Mouse (Mus musculus) spleen, adult 18-20 months (tissue): ENCODE data around the gene Cyp2d11.

ENCODE experiments used
- DNase-seq, 2 experiments: peaks; one replicate each; pipeline ENCODE4 v3.0.0; 2022; ENCODE audit warnings: mixed read lengths in 2 of 2

Cyp2d11 gene

DNA sequence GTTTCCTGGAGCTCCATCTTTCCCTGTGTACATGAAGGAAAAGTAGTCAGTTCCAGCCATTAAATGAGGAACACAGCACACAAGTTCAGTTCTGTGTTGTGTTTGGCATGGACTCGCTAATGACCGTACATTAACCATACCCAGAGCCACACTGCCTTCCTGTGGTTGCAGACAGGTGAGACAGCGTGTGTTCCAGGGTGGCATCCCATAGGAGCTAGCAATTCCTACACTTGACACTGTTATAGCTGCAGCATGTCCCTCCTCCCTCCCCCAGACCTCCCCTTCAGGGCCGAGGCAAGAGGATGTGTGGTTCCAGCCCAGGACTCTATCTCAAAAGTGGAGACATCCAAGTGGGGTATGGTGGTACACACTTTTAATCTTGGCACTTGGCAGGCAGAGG is 43.5 kb downstream of the Cyp2d11 start:
- DNase-seq: no peak

DNA sequence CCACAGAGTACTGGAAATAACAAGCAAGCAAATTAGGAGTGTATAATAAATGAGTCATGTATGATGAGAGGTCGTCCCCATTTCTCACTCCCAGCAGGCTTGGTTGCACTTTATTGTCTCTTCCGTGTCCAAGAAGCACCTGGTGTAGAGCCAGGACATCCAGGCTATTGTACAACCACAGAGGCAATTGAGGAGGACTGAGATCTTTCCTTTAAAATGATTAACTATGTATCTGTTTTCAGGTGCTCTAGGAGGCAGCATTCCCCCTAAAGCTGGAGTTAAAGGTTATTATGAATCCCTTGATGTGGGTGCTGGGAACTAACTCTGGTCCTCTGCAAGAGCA is 44.9 kb downstream of the Cyp2d11 start:
- no peak for DNase-seq

DNA sequence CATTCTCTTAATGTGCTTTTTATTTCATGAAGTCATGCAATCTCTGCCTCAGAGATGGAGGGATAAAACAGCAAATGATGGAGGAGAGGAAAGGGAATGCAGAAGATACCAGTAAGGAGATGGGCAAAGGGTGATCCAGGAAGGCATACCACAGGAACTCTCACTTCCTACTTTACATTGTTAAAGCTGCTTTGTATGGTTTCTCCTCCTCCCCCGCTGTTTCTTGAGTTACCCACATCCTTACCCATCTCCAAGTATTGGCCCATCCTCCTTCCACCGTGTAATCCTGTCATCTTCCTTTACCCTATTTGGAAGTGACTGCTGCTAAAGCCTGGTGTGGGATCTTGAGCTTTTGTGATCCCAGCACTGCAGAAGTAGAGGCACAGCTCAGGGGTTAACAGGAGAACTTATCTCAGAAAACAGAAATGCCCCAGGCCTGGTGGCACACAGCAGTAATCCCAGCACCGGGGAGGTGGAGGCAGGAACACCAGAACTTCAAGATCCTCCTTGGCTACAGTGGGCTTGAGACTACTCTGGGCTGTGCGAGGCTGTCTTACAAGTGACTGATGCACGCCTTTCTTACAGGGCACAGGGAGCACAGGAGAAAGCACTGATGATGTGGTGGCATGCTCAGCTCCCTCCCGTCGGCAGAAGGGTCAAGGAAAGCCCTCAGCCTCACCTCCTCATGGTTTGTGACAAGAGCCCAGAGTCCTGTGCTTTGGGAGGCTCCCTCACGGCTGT is 45.4 kb downstream of the Cyp2d11 start:
- no peak for DNase-seq

DNA sequence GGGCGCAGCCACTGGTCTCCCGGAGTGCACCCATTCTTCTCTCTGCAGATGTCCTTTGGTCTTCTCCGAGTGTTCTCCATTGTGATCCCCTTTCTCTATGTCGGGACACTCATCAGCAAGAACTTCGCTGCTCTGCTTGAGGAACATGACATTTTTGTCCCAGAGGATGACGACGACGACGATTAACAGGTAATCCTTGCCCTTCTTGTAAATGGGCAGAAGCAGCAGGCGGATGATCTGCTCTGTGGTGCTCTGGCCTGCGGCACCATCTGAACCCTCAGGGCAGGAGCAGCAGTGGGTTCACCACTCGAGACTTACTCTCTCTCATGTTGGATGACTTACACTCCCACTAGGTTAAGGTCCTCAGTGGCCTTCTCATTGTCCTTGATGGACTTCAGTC is 46.0 kb downstream of the Cyp2d11 start:
- DNase-seq: no peak

DNA sequence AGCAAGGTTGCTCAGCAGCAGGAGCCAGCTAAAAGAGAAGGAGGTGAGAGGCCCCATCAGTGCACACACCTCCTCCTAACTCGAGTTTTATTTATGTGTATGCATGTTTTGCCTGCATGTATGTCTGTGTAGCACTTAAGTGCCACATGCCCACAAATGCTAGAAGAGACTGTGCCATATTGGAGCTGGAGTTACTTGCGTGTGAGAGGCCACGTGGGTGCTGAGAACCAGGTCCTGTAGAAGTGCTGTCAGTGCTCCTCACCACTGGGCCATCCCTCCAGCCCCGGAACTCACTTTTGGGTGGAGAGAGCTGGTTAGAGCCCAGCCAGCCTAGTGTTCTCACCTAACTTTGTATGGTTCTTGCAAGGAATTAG is 46.5 kb downstream of the Cyp2d11 start:
- no peak for DNase-seq

DNA sequence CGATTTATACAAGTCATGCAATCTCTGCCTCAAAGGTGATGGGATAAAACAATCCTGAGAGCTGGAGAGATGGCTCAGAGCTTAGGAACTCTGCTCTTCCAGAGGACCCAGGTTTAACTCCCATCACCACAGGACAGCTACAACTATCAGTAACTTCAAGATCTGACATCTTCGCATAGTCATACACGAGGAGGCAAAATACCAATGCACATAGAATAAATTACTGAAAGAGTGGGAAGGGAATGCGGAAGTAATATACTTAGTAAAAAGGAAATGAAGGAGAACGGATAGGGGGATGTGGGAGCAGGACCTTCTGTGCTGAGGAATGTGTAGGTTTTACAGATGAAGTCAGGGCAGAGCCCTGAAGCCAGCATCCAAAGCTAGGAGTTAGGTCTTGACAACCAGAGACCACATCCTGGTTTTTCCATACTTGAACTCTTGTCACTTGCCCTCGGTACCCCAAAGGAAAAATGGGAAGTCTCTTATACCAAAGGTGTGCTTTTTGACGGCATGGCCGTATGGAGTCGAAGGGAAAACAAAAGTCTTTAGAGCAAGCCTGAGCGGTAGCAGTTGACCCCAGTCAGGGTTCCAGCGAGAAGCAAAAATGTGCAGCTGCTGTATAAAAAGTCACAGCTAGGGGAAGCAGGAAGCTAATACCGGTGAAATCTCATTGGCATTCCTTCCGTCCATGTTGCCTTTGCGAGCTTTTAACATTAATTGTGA is 47.1 kb downstream of the Cyp2d11 start:
- DNase-seq: no peak

DNA sequence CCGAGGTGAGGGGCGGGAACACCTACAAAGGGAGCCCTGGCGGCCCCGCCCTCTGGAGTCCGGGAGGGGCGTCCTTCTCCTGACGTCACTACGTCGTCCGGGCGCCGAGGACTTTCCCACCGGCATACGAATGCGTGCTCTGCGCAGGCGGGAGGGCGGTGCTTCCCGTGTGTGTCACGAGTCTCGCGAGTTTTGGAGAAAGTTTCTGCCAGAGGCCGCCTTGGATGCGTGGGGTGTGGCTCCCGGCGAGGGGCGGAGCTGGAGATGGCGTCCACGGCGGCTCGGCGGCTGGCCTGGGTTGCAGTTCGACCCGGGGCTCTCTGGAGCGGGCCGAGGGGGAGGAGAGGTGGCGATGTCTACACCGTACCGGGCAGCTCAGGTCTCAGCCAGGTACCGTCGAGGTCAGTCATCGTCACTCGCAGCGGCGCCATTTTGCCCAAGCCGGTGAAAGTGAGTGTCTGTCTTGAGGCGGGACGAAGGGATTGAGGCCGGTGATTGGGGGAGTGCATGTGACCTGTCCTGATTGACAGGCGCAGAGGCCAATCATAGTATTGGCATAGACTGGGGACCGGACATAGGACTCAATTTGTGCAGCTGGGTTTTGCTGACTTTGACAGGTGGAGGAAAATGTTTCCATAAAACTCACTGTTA is 47.9 kb downstream of the Cyp2d11 start:
- peak; percentile 95 to 97 for DNase-seq

DNA sequence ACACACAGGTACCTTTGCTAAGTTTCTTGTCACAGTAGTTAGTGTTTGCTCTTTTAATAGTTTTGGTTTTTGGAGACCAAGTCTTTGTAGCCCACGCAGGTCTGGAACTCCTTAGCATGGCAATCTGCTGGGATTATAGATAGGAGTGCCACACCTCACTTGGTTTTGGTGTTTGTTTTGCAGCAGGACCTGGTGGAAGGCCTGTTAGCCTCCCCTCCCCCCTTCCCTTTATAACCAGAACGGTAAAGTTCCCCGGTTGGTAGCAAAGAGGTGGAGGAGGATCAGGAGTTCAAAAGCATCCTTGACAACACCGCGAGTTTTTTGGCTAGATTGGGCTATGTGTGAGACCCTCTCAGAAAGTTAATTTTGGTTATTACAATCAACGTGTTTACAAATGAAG is 48.9 kb downstream of the Cyp2d11 start:
- DNase-seq: no peak

DNA sequence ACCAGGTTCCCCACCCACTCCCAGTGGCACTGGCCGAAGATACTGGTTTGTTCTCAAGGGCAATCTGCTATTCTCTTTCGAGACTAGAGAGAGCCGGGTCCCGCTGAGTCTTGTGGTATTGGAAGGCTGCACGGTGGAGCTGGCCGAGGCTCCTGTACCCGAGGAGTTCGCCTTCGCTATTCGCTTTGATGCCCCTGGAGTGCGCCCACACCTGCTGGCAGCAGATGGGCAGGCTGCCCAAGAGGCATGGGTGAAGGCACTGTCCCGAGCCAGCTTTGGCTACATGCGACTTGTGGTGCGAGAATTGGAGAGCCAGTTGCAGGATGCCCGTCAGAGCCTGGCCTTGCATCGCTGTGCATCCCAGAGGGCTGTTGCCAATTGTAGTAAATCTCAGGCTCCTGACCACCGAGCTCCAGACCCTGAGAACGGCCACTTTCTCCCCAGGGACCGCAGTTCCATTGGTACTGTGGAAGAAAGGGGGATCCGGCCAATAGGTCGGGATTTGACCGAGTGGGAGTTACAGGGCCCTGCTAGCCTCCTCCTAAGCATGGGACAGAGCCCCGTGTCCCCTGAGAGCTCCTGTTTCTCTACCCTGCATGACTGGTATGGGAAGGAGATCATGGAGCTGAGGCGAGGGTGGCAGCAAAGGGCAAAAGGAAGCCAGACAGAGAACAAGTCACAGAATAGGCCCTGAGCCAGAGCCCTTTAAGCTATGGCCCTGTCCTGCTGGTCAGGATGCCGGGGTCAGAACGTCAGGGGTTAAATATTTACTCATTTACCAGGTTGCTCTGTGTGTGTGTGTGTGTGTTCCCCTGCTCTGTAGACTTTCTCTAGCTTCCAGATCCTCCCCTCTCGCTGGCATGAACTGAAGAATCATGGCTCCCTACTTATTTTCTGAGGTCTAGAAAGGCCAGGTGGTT is 50.2 kb downstream of the Cyp2d11 start:
- no peak for DNase-seq

DNA sequence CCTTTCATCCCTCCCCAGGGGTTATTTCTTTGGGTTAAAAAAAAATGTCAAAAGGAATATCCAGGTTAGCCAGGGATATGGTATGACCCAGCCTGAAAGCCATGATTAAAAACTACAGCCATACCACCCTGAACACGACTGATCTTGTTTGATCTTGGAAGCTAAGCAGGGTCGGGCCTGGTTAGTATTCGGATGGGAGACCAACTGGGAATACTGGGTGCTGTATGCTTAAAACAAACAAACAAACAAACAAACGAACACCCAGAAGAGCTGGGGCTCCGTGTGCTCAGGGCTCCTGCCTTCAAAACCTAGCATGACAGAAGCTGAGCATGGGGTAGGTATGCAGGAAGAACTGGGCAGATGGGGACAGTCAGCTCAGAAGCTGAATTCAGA is 51.3 kb downstream of the Cyp2d11 start:
- DNase-seq: no peak

DNA sequence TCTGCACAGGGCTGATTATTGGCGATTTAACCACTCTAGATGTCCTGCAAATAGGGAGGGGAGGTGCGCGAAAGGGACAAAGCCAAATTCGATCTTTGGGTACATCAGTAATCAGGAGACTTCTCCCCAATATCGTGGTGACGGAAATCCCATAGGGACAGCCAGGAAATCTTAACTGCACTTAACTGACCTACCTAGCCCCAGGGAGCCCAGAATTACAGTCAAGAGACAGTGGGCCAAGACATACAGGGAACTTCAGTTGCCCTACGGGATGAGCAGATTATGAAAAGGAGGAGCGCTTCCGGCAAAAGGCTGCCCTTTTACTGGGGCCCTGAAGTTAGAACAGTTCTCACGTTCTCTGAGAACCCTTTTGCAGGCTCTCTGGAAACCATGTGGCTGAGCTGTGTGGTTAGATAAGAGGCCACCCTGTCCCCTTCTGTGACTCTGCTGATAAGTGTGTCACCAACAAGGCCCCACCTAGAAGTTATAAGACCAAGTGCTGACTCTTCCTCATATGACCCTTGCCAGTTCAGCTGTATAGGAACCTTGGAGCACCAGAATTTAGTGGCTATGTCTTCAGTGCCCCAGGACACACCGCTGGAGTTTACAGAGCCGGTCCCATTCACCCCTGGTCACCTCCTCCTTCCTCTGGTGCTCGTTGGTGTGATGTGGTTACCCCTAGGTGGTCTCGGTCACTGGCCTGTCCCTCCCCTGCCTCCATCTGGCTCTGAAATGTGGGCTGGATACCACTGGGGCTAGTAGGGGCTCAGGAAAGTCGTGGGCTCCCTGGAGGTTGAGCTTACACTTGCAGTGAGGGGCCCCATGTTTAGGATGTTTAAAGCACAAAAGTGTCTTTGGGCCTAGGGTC is 51.9 kb downstream of the Cyp2d11 start:
- DNase-seq: no peak

DNA sequence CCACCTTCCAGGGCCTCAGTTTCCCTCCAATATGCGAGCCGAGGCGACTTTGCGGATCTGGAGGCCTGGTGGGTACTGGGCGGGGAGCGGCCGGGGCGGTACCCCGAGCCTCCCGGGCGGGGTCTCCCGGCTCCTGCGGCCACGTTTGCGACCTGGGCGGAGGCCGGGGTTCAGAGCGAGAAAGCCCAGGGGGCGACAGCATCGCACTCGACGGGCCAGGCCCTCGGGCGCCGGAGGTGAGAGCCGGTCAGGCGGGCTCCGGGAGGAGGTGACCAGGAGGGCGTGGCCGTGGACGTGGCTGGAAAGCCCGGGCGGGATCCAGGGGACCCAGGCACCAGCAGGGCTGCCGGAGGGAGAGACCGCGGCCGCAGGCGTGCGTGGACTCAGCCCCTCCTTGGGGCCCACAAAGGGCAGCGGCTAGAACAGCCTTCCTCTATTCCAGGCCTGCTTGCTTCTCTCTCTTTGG is 52.8 kb downstream of the Cyp2d11 start:
- DNase-seq: peak in 1 of 2 experiments; percentile 26

DNA sequence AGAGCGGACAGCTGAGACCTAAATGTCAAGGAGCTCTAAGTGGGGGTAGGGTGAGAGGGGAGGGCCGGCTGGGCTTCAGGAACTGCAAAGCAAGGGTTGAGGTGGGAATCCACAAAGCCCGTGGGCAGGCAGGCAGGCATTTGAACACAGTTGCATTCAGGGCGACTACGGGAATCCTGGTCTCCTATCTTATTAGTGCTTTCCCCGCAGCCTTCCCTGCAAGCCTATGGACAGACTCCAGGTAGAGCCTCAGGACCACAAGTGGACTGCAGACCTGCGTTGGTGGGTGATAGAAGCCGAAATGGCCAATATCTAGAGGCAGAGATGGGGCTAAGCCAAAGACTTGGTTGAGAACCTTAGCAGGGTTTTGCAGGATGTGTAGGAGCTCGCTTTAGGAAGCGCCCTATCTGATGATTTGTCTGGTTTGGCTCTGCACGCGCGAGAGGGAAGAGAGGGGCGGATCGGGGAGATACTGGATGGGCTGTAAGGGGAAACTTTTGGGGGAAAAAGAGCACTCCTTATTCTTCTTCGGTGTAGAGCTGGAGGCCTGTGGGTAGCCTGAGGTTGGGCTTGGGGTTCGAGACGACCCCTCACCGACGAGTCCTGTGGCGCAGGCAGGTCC is 53.3 kb downstream of the Cyp2d11 start:
- DNase-seq: no peak

DNA sequence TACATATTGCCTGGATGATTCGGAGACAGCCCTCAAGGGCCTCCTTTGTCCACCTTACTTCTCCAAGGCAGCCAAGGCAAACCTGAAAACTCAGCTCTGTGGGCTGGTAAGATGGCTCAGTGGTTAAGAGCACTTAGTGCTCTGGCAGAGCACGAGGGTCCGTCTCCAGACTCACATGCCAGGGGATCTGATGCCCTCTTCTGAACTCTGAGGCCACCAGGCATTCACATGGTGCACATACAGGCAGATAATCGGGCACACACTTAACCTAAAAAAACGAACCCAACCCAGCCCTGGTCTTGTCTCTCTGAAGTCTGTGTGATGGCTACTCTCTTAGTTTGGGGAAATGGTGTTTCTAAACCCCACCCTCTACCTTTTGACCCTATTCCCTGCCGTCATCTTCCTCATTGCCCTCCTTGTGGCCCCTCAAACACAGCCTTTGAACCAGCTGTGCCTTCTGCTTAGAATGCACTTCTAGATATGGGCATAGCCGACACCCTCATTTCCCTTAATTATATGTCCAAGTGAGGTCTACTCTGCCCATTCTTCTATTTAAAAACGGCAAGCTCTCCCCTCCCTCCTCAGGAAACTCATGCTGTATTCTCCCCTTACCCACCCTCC is 54.1 kb downstream of the Cyp2d11 start:
- no peak for DNase-seq
